Mouse (Mus musculus): ENCODE data around the gene Arhgap24. TPM values are rescaled to one million over a fixed set of nuclear protein-coding genes. Genes with fewer than 3 reads are reported as not detected.
"Not testable (repeated sequence)": the region's sequence is repeated elsewhere in the genome, so short reads cannot be mapped to it uniquely, and the experiment has no call there.

Arhgap24 gene
- polyA plus RNA-seq, 1 experiment, result 21.3 TPM

DNA sequence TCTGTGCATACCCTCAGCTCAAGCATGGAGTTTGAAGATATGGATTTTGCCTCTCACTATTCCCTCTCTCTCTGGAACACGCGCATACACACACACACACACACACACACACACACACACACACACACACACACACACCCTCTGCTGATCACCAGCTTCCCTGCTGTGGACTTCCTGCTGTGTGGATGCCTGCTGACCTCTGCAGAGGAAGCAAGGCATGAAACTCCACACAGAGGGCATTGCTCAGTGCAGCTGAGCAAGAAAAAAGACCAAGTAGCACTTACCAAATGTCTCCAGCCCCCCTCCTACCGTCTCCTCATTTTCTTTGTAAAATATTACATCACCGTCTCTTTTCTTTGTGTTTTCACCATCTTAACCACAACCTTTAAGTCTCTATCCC is 310.1 kb downstream of the Arhgap24 start:
- no peak for DNase-seq (ENCODE audit: low spot score)

DNA sequence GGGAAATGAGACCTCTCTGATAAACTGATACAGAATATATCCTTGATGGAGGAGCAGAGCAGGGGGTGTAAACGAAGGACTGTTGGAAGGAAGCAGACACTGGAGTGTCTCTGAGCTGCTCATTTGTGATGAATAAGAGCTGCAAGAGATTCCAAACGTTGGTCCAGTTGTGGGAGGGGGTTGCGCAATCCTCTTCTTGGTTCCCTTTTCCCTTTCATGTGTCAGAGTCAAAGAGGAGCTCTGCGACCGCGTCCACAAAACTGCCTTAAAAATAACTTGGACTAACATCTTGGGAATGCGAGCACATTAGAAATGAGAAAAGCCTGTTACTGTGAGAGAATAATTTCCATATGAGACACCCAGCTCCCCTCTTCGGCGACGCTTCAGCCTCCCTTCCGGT is 312.3 kb downstream of the Arhgap24 start:
- no peak for DNase-seq (ENCODE audit: low spot score)

DNA sequence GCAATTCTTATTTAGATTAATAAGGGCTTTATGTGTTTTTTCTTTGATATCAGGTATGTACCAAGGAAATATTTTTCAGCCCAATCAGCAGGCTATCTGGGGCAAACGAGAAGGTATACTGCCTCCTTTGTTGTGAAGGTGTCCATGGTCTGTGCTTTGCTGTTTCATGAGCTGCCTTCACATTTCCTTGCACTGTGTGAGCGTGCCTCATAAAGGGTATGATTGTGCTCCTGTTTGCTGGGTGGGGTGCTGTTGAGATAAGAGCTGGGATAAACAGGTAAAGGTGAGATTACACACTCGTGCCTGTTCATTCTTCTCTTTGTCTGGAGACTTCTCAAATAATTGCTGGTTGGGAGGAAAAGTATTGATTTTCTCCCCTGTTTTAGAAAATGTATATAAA is 320.3 kb downstream of the Arhgap24 start:
- no peak for DNase-seq (ENCODE audit: low spot score)

DNA sequence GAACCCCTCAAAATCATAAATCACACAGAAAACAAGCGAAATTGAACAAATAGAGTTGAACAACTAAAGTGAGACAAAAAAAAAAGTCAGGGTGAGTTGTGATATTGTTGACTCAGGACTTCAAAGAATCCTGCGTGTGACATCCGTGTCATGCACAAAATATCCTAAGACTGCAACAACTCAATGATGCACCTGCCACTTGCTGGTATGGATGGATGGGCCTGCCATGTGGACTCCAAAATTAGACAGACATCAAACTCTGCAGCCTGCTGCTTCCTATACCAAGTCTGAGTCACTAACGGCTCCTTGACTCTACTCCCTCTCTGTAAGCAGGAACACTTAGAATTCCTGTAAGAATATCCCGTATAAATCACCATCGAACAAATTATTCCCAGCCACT is 321.6 kb downstream of the Arhgap24 start:
- no peak for DNase-seq (ENCODE audit: low spot score)

DNA sequence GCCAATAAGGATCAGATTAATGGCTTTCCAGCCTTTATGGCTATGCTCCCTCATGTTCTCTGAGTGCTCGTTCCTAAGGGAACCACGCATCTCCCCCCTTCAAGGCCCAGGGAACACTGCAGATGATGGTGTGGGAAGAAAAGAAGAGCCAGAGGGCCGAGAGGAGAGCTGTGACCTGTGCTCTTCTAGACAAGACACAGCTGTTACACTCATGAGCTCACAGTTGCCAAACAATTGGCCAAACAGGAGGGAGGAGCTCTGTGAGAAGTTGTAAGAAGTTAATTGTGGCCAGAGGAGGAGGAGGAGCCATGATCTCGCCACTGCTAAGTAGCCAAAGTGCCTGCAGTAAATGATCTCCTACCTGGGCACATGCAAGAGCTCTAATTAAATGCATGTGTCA is 322.5 kb downstream of the Arhgap24 start:
- no peak for DNase-seq (ENCODE audit: low spot score)

DNA sequence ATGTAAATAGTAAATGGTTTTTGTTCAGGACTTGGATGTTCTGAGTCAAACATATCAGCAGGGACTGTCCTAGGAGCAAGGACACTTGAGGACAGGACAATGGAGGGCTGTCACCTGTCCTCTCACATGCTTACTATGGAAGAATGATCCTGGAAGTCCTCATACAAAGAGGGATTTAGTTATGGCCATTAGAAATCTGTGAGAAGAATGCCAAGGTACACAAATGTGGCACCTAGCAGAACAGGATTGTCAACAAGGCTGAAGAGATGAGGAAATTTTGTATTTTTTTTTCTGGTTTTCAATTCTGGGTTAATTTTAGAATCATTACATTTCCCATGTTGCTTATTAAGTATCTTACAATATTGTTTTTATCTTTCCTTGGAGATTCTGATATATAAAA is 326.3 kb downstream of the Arhgap24 start:
- DNase-seq (ENCODE audit: low spot score), result no peak

DNA sequence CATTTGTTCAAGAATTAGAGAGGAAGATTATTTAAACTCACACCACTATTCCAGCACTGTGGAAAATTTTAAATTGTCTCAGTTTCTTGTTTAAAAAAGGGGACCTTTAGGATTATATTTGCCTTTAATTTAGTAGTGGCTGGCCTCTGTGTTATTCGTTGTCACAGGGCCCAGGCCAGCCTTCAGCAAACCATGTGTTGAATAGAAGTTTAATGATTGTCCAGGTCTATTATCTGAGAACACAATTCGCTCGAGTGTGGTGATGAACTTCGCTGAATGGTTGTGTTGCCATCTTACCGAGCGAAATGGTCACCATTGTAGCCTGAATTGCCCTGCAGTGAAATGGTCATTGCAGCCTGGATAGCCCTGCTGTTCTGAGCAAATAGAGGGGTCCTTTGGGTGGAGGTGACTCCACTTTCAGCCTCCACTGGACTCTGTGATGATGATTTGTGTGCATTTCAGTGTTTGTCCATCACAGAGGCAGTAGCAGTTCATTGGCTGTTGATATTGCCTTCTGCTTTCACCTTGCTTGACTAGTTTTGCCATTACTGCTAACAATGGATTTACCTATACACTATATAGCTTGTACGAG is 329.3 kb downstream of the Arhgap24 start:
- DNase-seq (ENCODE audit: low spot score), result no peak

DNA sequence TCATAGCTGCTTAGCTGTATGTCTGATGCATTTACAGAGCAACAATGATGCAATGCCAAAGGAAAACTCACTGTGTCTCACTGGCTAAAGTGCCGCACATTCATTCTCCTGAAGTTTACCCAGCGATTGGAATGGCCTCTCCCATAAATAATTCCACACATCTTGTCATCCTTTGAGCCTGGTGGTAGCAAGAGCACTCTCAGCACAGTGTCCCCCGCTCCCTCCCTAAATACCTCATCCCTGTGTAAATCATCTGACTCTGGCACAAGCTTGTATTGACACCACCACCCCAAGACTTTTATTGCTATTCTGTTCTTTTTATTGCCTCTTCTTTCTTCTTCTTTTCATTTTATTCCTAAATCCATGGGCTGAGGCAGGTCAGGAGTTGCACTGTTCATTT is 332.1 kb downstream of the Arhgap24 start:
- DNase-seq (ENCODE audit: low spot score), result no peak

DNA sequence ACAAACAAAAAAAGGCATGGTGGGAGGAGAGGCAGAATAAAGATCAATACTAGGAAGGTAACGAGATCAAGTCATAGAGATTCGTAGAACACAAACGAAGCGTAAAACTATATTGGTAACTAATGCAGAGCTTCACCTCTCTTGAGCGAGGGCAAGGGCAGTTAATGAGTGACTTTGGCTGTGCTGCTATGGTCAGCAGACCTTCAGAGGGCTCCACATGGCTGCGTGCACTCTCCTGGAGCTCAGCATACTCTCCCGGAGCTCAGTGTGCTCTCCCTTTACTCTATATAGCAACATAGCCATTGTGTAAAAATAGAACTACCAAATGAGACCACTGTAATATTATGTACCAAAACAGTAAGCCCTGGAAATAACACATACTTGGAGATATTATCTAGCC is 336.4 kb downstream of the Arhgap24 start:
- no peak for DNase-seq (ENCODE audit: low spot score)

DNA sequence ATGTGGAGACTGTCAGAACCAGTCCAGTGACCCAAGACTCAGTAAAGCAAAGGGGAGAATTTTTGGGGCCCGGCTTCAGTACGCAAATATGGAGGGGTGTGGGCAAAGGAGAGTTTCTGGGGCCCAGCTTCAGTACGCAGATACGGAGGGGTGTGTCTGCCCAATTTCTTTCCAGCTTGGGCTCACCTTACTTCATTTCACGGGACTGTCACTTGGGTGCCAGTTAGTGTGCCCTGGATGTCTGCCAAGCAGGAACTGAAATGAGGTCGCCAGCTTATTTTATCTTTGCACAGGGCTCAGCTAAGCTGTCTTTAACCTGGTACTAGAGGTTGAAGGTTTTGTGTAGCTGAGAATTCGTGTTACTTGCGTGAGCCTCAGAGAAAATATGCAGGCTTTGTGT is 344.3 kb downstream of the Arhgap24 start:
- peak; percentile 26 for DNase-seq (ENCODE audit: low spot score)

DNA sequence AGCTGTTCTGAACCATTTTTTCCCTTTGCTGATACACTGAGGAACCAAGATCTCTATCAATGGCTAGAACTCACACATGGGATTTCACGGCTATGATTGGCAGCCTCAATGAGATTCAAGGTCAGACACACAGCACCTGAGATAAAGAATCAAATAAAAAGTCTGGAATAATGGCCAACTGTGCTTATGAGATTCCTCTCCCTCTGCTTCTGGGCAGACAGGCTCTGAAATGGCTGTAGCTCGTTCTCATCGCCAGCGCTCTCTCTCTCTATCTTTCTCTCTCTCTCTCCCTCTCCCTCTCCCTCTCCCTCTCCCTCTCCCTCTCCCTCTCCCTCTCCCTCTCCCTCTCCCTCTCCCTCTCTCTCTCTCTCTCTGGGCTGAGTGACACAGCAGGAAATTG is 357.9 kb downstream of the Arhgap24 start:
- DNase-seq (ENCODE audit: low spot score), result no peak

DNA sequence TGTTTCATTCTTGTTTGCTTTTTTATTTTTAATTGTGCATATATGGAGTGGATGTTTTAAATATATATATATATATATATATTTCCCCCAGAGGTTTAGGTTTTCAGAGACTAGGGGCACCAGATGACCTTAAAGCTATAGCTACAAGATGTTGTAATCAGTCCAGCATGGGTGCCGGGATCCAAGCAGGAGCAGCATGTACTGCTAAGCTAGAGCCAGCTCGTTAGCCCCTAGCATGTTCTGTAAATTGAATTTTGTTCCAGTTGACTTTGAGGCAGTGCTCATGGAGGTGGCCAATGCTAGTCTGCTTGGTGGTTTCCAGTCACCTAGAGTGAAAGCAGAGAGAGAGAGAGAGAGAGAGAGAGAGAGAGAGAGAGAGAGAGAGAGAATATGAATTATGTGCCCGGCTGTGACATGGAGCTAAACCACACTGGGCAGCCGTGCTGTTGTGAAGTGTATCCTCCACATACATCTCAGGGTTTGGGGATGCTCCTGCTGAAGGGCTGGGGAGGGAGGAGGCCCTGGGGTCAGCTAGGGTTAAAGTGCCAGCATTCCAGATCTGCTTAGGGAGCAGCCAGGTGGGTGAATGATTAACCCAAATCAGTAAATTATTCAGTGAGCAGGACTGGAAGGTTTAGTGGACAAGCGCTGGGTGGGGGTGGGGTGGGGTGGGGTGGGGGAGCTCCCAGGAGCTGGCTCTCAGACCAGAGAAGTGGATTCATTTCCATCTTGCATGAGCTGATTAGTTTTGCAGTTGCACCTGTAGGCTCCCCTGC is 362.9 kb downstream of the Arhgap24 start:
- no peak for DNase-seq (ENCODE audit: low spot score)

DNA sequence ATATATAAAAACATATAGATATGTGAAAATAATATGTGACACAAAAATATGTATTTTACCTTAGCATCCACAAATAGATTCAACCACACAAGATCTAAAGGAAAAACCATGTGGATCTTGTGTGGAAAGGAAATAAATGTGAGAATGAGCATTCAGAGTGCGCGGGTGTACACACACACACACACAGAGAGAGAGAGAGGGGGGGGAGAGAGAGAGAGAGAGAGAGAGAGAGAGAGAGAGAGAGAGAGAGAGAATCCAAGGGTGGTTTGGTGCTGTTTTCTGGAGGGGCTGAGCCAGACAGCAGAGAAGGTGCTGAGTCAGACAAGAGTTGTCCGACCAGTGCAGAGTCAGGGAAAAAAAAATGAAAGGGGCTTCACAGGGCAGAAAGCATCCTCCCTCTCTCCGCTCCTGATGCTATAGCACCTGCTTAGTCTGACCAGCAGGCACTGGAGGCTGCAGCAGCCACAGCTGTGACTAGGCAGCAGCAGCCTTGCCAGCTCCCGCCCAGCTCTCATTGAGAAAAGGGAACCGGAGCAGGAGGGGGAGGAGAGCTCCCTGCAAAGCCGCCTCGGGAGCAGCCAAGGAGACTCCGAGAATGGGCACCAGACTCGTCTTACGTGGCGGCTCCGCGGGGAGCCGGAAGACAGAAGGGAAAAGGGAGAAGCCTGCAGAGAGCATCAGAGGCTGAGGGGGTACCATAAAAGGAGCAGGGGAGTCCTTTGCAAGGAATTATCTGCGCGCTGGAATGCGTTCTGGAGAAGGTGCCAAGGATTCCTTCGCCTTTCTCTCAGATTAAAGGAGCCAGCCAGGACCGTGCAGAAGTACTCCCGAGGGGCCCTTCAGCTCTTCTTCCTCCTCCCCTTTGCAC is 363.8 kb downstream of the Arhgap24 start:
- peak; percentile 56 for DNase-seq (ENCODE audit: low spot score)

DNA sequence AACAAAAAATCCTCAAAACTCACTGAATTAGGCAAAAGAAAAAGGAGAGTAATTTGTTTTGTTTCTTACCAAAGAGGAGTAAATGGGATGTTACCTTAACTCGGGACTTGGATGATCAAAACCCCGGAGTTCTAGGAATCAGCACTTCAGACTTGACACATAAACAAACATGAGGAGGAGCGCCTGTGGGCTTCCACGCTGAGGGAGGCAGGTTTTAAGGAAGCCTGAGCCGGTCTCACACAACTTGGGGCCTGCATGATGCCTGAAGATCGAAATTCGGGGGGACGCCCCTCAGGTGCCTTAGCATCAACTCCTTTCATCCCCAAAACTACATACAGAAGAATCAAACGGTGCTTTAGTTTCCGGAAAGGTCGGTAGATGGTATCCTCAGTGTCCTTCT is 364.6 kb downstream of the Arhgap24 start:
- no peak for DNase-seq (ENCODE audit: low spot score)

DNA sequence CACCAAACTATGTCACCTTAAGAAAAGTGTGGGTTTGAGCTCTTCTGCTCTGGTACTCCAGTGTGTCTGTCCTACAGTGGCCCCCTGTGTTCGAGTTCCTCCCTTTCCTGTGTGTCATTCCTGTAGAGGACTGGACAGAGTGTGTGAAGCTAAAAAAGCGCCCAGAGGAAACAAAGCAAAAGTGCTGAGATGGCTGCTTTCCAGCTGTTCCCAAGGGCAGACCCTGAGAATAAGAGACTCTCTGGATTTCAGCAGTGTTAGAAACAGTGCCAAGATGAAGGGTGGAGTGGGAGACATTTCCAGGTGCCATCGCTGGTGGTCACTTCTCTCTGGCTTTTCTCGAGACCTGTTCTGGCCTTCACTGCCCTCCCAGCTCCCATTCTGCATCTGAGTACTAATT is 366.7 kb downstream of the Arhgap24 start:
- DNase-seq (ENCODE audit: low spot score), result no peak

DNA sequence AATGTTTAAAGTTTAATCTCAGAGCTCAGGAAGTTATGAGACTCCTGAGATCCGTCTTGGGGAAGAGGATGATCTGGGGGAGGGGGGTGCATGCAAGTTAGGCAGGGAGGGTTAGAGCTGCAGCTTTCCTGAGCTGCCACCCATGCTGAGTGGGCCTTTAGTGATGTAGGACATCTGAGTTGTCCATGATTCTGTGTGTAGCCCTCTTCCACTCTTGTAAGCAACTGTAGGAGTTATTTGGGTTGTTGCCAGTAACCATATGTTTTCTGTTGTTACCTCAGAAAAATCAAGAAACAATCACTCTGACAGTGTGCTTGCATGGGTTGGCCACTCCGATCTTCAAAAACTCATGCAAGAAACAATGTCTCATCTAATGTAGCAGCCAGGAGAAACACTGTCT is 370.6 kb downstream of the Arhgap24 start:
- DNase-seq (ENCODE audit: low spot score), result no peak

DNA sequence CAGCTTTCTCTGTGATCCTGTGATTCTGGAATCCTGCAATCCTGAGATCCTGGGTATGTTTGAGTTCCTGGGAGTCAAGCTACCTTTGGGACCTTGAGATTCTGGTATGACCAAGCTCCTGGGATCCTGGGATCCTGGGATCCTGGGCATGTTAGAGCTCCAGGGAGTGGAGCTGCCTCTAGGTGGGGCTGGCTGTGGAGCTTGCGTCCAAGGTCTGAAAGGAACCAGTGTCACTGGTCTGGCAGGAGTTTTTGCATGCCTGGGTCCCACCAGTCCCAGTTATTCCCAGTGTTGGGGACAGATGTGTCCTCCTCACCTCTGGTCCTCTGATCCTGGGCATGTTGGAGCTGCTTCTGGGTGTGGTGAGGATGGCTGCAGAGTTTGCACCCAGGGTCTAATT is 372.6 kb downstream of the Arhgap24 start:
- DNase-seq (ENCODE audit: low spot score), result no peak

DNA sequence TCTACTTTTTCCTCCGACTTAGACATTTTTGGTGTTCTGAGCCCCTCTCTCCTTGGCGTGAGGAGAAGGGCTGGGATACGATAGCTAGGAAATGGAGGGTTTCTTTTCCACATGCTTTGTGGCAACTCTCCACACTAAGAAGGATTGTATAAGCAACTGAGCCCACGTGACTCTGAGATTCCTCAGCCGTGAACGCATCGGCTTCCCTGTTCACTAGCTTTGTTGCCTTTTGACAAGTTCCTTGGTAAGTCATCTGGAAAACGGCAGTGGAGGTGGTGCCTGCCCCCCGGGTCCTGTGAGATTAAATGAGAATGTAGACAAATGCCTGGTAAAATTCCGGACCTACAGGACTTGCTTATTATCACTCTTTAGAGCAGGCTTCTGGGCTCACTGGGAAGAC is 374.6 kb downstream of the Arhgap24 start:
- DNase-seq (ENCODE audit: low spot score), result no peak

DNA sequence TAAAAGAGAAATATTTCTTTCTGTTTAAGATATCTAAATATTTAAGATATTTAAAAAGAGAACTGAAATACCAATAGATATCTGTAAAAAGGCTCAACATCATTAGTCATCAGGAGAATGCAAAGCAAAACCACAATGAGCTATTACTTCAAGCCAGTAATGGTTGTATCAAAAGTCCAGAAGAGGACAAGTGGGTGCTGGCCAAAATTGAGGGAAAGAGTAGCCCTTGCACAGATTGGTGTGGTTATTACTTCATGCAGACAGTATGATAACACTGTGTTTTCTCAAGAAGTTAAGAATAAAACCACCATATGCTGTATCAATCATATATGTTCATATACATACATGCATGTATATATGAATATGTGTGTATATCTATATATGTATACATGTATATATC is 376.9 kb downstream of the Arhgap24 start:
- no peak for DNase-seq (ENCODE audit: low spot score)

DNA sequence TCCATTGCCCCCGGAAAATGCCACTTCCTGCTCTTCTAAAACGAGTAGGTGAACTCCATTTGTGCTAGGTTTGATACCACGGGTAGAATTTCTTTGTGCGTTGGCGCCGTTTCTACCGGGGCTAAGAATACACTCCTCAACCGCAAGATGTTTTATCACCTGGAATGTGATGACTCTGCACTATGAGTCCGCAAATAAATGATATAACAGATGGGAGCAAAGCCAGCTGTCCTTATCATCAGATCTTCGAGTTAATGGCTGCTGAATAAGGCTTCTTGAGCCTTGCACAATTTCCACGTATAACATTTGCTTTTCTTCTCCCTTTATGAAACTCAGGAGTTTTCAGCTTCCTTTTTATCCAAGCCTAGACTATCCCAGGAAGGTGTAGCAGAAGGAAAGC is 378.6 kb downstream of the Arhgap24 start:
- no peak for DNase-seq (ENCODE audit: low spot score)

DNA sequence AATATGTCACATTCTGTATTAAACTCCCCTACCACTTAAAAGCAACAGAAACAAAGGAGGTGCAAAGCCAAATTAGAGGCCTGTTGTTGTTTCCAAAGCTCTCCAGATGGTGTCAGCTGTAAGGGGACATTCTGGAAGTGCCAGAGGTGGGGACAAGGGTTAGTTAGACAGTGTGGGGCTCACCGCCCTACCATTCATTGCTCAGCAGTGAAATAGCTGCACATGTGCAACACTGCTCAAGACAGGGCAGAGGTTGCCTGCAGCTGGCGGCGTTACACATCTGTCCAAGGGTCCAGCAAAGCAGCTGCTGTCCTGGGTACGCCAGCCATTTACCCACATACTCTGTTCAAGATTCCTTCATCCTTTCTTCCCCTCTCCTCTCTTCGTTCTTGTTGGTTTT is 387.0 kb downstream of the Arhgap24 start:
- no peak for DNase-seq (ENCODE audit: low spot score)

DNA sequence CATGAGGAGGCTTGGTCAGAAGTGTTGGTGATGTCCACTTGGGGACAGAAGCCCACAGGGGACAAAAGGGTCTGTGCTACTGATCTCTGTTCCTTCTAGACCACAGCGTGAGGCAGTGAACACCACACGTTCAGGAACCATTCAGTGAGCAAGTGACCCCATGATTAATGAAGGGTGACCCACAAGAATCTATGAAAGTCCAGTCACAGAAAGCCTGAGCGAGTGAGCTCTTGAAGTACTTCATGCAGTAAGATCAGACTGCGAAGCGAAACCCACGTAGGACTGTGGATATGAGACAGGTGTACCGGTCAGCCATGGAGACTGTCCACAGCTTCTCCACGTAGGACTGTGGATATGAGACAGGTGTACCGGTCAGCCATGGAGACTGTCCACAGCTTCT is 391.8 kb downstream of the Arhgap24 start:
- not testable (repeated sequence) for DNase-seq (ENCODE audit: low spot score)

Data from urinary bladder, adult 2 months (tissue).